Mouse (Mus musculus): Measurements from ENCODE around the gene Micall1. TPM values are rescaled to one million over a fixed set of nuclear protein-coding genes. Genes with fewer than 3 reads are reported as not detected.

Gene Micall1
- polyA plus RNA-seq, 1 experiment, result 23.8 TPM

- Histone ChIP-seq H3K4me3 (ENCODE audit: low read depth, low read length) (no peak overlapping the region), H3K27me3 (ENCODE audit: control insufficient read depth, insufficient read depth, low read length) (no peaks in the 10 kb centered on the region), H3K36me3 (ENCODE audit: control insufficient read depth, insufficient read depth, low read length) (no peaks in the 10 kb centered on the region), H3K27ac (ENCODE audit: insufficient read depth, low read depth, low read length) (no peak overlapping the region), H3K4me1 (ENCODE audit: control insufficient read depth, insufficient read depth, insufficient read length, low read length) (peaks cover 8% of the 10 kb centered on the region; the same call in 1 of the 2 replicates)
- 79% methylated on average over 2 of the region's 2 CpGs for WGBS
- TF ChIP-seq POLR2A (IDR thresholded peaks at IDR 0.05; ENCODE audit: low read depth, low read length) (no peak), CTCF (IDR thresholded peaks at IDR 0.05; ENCODE audit: extremely low read depth, insufficient read length, insufficient replicate concordance, low read depth, low read length) (no peak)
These were observed 2.9 kb upstream of the Micall1 start for GRCm38 (mm10) chr15:79105804-79106203.

DNA sequence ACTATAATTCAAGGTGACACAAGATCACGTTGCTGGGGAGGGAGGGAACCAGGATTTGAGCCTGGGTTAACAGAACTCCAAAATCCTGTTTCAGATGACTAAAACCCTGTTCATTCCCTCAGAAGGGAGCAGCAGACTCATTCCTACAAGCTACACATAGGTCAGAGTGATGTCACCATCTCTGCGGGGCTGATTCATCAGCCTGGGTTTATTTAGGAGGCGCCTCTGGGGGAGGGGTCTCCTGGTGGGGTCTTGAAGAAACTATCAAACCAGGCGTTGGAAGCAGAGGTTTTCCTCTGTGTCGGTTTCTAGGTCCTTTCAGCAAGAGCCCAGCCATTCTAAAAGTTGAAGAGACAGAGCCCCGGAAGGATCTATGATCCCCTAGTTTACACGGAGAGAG is 732 bp upstream of the Micall1 start:
- no peaks in the 10 kb centered on the region for H3K27me3 ChIP-seq (ENCODE audit: control insufficient read depth, insufficient read depth, low read length)
- no peak overlapping the region for H3K27ac ChIP-seq (ENCODE audit: insufficient read depth, low read depth, low read length)
- TF ChIP-seq CTCF (IDR thresholded peaks at IDR 0.05; ENCODE audit: extremely low read depth, insufficient read length, insufficient replicate concordance, low read depth, low read length) (no peak), POLR2A (IDR thresholded peaks at IDR 0.05; ENCODE audit: low read depth, low read length) (no peak)
- H3K4me3 ChIP-seq (ENCODE audit: low read depth, low read length), result no peak overlapping the region
- no peaks in the 10 kb centered on the region for H3K36me3 ChIP-seq (ENCODE audit: control insufficient read depth, insufficient read depth, low read length)
- H3K4me1 ChIP-seq (ENCODE audit: control insufficient read depth, insufficient read depth, insufficient read length, low read length), result peaks cover 16% of the 10 kb centered on the region; the same call in 1 of the 2 replicates
- WGBS, result 41% methylated on average over 7 of the region's 7 CpGs

- Histone ChIP-seq H3K27ac (ENCODE audit: insufficient read depth, low read depth, low read length) (peak overlapping the region; percentile 86), H3K4me3 (ENCODE audit: low read depth, low read length) (peak overlapping the region; percentile 94), H3K4me1 (ENCODE audit: control insufficient read depth, insufficient read depth, insufficient read length, low read length) (peaks cover 16% of the 10 kb centered on the region; the same call in 1 of the 2 replicates), H3K27me3 (ENCODE audit: control insufficient read depth, insufficient read depth, low read length) (no peaks in the 10 kb centered on the region), H3K36me3 (ENCODE audit: control insufficient read depth, insufficient read depth, low read length) (no peaks in the 10 kb centered on the region)
- TF ChIP-seq CTCF (IDR thresholded peaks at IDR 0.05; ENCODE audit: extremely low read depth, insufficient read length, insufficient replicate concordance, low read depth, low read length) (no peak), POLR2A (IDR thresholded peaks at IDR 0.05; ENCODE audit: low read depth, low read length) (peak; percentile 23; the same call in 1 of the 2 replicates)
- WGBS, result under 1% methylated on average over 46 of the region's 46 CpGs
These were observed 730 bp downstream of the Micall1 start for GRCm38 (mm10) chr15:79109321-79109934.

GRCm38 (mm10) chr15:79110031-79110430 is 1.3 kb downstream of the Micall1 start:
- no peaks in the 10 kb centered on the region for H3K27me3 ChIP-seq (ENCODE audit: control insufficient read depth, insufficient read depth, low read length)
- WGBS, result 23% methylated on average over 9 of the region's 9 CpGs
- peak overlapping the region; percentile 94 for H3K4me3 ChIP-seq (ENCODE audit: low read depth, low read length)
- 0 out of 2 replicates have a peak overlapping the region, but pooled peaks have one; percentile 0 for H3K27ac ChIP-seq (ENCODE audit: insufficient read depth, low read depth, low read length)
- H3K36me3 ChIP-seq (ENCODE audit: control insufficient read depth, insufficient read depth, low read length), result peaks cover 6% of the 10 kb centered on the region
- peaks cover 16% of the 10 kb centered on the region; the same call in 1 of the 2 replicates for H3K4me1 ChIP-seq (ENCODE audit: control insufficient read depth, insufficient read depth, insufficient read length, low read length)
- TF ChIP-seq CTCF (IDR thresholded peaks at IDR 0.05; ENCODE audit: extremely low read depth, insufficient read length, insufficient replicate concordance, low read depth, low read length), result no peak
- TF ChIP-seq POLR2A (IDR thresholded peaks at IDR 0.05; ENCODE audit: low read depth, low read length), result no peak

GRCm38 (mm10) chr15:79110528-79110927 is 1.8 kb downstream of the Micall1 start:
- Histone ChIP-seq H3K4me3 (ENCODE audit: low read depth, low read length) (peak overlapping the region; percentile 17), H3K27me3 (ENCODE audit: control insufficient read depth, insufficient read depth, low read length) (no peaks in the 10 kb centered on the region), H3K27ac (ENCODE audit: insufficient read depth, low read depth, low read length) (no peak overlapping the region; the same call in 1 of the 2 replicates), H3K36me3 (ENCODE audit: control insufficient read depth, insufficient read depth, low read length) (peaks cover 11% of the 10 kb centered on the region), H3K4me1 (ENCODE audit: control insufficient read depth, insufficient read depth, insufficient read length, low read length) (peaks cover 16% of the 10 kb centered on the region; the same call in 1 of the 2 replicates)
- WGBS, result 85% methylated on average over 2 of the region's 2 CpGs
- TF ChIP-seq CTCF (IDR thresholded peaks at IDR 0.05; ENCODE audit: extremely low read depth, insufficient read length, insufficient replicate concordance, low read depth, low read length), result no peak
- no peak for TF ChIP-seq POLR2A (IDR thresholded peaks at IDR 0.05; ENCODE audit: low read depth, low read length)

GRCm38 (mm10) chr15:79111774-79112173 is 3.1 kb downstream of the Micall1 start:
- Histone ChIP-seq H3K4me3 (ENCODE audit: low read depth, low read length) (no peak overlapping the region), H3K27me3 (ENCODE audit: control insufficient read depth, insufficient read depth, low read length) (no peaks in the 10 kb centered on the region), H3K27ac (ENCODE audit: insufficient read depth, low read depth, low read length) (no peak overlapping the region), H3K4me1 (ENCODE audit: control insufficient read depth, insufficient read depth, insufficient read length, low read length) (peaks cover 16% of the 10 kb centered on the region; the same call in 1 of the 2 replicates), H3K36me3 (ENCODE audit: control insufficient read depth, insufficient read depth, low read length) (peaks cover 17% of the 10 kb centered on the region)
- TF ChIP-seq CTCF (IDR thresholded peaks at IDR 0.05; ENCODE audit: extremely low read depth, insufficient read length, insufficient replicate concordance, low read depth, low read length), result no peak
- no peak for TF ChIP-seq POLR2A (IDR thresholded peaks at IDR 0.05; ENCODE audit: low read depth, low read length)
- 18% methylated on average over 4 of the region's 4 CpGs for WGBS

DNA sequence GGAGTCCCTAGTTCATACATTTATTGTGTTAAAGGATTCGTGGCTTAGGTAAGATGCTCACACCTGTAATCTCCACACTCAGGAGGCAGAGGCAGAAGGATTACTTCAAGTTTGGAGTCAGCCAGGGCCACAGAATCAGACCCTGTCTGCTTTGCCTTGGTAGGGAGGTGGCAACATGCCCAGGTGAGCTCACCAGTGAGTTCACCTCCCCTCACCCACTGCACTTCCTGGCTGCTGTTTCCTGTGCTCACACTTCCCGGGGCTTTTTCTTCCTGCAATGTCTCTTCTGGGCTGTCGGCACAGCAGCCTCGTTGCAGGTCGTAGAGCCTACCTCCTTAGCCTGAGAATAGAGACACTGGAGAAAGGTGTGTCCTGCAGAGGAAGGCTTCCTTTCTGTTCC is 6.6 kb downstream of the Micall1 start:
- TF ChIP-seq CTCF (IDR thresholded peaks at IDR 0.05; ENCODE audit: extremely low read depth, insufficient read length, insufficient replicate concordance, low read depth, low read length), result no peak
- no peak for TF ChIP-seq POLR2A (IDR thresholded peaks at IDR 0.05; ENCODE audit: low read depth, low read length)
- H3K36me3 ChIP-seq (ENCODE audit: control insufficient read depth, insufficient read depth, low read length), result peaks cover 38% of the 10 kb centered on the region
- H3K4me3 ChIP-seq (ENCODE audit: low read depth, low read length), result no peak overlapping the region
- H3K27ac ChIP-seq (ENCODE audit: insufficient read depth, low read depth, low read length), result no peak overlapping the region
- H3K4me1 ChIP-seq (ENCODE audit: control insufficient read depth, insufficient read depth, insufficient read length, low read length), result peaks cover 12% of the 10 kb centered on the region; the same call in 1 of the 2 replicates
- WGBS, result 61% methylated on average over 5 of the region's 5 CpGs
- H3K27me3 ChIP-seq (ENCODE audit: control insufficient read depth, insufficient read depth, low read length), result no peaks in the 10 kb centered on the region

All from small intestine, adult 2 months (tissue).